Mouse (Mus musculus) embryo, embryonic 10 days (tissue): ENCODE data around the gene Slc39a1.
"Not testable (repeated sequence)": the region's sequence is repeated elsewhere in the genome, so short reads cannot be mapped to it uniquely, and the experiment has no call there.

Experiments used
- DNase-seq: peaks from one replicate; pipeline ENCODE4 v3.0.0-alpha.2; 2015; ENCODE audit warnings: low spot score

Gene Slc39a1

DNA sequence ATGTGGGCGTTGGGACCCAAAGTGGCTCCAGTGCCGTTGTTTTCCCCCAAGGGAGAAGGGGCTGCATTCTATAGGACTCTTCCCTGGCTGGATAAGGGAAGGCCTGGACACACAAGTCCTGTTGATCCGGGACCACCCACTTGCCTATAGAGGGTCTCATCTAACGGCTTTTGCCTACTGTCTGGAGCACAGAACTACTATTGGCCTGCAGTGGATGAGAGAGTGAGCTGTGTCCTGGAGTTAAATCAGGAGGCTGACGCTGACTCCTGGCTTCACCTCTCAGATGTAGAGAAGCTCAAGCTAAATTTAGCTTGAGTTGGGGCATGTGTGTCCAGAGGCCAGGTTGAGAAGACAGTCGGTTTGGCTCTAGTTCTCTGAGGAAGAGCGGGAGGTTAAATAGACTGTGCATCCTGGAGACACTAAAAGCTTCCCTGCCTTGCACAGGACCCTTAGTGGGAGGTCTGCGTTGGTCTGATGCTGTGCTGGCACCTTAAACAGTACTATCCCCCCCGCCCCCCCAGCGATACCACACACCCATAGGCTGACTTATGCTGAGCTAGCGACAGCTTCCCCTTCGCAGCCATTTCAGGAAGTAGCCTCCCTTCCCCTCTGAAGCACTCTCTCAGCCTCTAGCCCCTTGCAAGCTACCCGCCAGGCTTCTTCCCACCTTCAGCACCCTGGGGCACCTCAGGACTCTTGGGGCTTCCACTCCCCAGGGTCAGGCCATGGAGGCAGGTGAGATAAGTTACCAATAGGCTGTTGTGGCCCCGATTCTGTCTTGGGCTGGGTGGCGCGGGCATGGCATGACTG, 18.2 kb downstream of the Slc39a1 start:
- DNase-seq, result no peak

DNA sequence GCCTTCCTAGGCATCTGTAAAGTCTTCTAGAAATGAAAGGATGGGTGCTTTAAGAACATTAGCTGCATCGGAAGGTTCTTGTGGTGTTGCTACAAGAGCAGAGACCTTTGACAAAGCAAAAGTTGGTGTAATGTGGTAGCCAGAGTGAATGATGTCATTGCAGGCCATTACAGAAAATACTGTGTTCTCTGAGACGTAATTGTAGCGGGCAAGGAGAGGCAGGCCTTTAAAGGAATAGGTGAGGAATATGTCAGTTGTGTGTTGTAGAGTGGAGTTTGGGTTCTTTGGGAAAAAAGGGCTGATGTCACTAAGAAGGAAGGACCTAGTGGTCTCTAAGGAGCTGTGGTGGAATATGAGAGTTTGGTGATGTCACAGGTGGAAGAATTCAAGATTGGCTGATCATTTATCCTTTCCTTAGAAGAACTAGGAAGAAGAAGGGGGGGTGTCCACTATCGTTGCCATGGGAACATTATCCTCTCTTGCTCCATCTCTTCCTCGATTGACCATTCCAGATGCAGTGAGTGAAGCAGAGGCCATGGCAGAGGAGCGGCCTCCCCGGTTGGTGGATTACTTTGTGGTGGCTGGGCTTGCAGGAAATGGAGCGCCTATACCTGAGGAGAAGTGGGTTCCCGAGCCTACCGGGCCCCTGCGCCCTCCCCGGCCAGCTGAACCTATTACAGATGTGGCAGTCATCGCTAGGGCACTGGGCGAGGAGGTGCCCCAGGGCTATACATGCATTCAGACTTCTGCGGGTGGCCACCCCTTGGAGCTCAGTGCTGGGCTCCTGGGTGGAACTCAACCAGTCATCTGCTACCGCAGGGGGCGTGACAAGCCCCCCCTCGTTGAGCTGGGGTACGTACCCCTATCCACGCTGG, 19.2 kb downstream of the Slc39a1 start:
- no peak for DNase-seq

DNA sequence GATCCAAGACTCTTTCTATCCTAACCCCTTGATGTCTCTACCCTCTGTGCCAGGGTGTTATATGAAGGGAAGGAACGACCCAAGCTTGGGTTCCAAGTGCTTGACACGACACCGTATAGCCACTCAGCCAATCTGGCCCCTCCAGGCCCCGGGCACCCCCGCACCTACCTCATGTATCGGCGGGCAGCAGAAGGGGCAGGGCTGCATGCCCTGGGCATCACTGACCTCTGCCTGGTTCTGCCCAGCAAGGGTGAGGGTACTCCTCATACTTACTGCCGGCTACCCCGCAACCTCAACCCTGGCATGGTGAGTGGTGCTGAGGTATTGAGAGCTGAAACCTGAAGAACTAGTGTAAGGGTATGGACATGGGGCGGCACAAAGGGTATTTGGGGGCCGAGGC, 20.2 kb downstream of the Slc39a1 start:
- DNase-seq, result no peak

DNA sequence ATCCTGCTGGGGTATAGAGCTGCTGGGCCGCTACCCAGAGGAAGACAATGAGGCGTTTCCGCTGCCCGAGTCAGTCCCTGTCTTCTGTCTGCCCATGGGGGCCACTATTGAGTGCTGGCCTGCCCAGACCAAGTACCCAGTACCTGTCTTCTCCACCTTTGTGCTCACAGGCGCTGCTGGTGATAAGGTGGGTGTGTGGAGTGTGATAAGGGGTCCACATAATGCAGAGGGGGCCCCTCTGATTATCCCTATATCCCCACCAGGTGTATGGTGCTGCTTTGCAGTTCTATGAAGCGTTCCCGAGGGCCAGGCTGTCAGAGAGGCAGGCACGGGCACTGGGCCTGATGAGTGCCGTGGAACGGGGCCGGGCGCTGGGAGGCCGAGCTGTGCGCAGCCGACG, 21.0 kb downstream of the Slc39a1 start:
- DNase-seq, result no peak

DNA sequence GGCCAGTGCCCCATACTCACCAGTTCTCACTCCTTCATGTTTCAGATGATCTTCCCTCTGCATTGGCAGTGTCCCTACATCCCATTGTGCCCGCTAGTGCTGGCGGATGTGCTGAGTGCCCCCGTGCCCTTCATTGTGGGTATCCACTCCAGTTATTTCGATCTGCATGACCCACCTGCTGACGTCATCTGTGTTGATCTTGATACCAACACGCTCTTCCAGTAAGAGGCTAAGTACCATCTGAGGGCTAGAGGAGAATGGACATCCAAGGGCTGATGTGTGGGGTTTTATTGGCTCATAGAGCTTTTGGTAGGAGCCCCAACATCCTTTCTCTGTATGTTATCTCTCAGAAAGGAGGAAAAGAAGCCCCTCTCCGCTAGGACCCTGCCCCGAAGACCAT, 22.8 kb downstream of the Slc39a1 start:
- DNase-seq, result no peak

DNA sequence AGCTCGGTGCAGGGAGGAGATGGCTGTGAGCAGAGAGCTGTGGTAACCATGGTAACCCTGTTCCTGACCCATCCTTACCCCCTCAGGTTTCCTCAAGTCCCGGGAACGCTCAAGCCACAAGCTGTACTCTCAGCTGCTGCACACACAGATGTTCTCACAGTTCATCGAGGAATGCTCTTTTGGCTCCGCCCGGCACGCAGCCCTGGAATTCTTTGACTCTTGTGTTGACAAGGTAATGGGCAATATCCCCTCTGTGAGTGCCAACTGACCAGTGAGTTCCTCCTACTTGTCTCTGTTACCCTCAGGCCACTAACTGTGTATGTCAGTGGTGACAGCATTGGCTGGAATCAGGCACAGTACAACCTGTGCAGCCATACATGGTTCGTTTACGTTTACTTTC, 24.2 kb downstream of the Slc39a1 start:
- DNase-seq, result no peak

DNA sequence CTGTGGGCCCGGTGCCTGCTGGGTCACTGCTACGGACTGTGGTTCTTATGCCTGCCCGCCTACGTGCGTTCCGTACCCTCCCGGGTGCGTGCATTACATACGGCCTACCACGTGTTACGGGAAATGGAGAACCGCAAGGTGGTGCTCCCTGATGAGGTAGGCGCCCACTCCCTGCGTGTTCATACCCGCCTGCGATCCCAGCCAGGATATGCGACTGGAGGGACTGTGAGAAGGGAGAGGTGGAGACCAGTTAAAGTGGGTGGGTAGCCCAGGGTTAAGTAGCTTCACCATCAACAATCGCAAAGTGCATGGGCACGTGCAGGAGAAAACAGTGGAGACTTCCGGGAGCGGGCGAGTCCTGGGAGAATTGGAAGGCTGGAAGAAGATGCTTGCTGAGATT, 25.9 kb downstream of the Slc39a1 start:
- DNase-seq, result no peak

DNA sequence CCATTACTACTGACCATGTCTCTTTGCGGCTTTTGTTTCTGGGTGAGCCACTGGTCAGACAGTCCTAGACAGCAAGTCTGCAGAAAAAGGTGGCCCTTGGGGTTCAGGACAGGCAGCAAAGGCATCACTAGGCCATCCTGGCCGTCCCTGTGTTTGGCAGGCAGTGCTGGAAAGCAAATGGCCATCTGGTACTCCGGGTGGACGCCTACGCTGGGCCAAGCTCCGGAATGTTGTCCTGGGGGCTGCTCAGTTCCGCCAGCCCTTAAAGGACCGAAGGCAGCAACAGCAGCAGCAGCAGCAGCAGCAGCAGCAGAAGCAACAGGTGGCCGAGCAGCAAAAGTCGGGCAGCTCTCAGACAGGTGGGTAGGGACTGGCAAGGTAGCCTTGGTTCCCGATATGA, 27.3 kb downstream of the Slc39a1 start:
- no peak for DNase-seq

DNA sequence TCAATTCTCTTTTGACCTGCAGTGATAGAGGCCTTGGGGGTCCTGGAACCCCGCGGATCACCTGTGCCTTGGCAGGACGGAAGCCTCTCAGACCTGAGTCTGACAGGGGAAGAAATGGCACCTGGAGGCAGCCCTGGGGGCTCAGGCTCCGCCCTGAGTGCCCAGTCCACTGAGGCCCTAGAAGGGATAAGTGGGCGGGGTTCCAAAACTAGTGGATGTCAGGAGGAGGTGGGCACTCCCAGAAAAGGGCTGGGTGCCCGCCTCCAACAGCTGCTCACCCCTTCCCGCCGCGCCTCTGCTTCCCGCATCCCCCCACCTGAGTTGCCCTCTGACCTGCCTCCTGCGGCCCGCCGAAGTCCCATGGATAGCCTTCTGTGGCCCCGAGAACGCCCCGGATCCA, 28.9 kb downstream of the Slc39a1 start:
- DNase-seq, result no peak

DNA sequence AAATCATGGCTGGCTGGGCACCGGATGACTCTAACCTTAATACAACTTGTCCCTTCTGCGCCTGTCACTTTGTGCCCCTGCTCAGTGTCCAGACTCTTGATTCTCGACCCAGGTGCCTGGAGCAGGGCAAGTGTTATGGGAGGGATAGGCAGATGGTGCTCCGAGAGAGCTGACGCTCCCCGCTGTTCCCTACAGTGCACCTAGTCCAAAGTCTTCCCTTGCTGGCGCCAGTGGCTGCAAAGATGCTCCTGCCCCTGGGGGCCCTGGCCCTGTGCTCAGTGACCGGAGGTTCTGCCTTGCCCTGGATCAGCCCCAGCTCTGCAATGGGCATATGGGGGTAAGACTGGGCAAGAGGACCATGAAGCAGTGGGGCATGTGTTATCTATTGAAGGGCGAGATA, 29.8 kb downstream of the Slc39a1 start:
- no peak for DNase-seq

DNA sequence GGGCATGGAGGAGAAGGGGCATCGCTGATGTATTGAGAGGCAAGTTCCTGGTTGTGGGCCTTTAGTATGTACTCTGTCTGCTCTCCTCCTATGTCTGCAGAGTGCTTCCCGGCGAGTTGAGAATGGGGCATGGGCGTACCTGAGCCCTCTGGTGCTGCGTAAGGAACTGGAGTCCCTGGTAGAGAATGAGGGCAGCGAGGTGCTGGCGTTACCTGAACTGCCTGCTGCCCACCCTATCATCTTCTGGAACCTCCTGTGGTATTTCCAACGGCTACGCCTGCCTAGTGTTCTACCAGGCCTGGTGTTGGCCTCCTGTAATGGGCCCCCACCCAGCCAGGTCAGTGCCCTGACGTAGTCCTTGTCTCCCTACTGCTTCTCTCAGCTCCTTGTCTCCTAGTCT, 30.2 kb downstream of the Slc39a1 start:
- no peak for DNase-seq

DNA sequence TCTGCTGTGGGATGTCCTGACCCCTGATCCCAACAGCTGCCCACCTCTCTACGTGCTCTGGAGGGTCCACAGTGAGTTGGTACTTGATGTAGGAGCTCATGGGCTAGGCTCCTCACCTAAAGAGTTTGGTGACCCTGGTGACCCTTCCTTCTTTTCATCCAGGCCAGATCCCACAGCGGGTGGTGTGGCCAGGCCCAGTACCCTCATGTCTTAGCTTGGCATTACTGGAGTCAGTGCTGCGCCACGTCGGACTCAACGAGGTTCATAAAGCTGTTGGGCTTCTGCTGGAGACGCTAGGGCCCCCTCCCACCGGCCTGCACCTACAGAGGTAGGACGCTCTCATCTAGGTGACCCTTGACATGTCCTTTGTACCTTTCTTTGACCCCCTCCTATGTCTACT, 31.2 kb downstream of the Slc39a1 start:
- DNase-seq, result no peak

DNA sequence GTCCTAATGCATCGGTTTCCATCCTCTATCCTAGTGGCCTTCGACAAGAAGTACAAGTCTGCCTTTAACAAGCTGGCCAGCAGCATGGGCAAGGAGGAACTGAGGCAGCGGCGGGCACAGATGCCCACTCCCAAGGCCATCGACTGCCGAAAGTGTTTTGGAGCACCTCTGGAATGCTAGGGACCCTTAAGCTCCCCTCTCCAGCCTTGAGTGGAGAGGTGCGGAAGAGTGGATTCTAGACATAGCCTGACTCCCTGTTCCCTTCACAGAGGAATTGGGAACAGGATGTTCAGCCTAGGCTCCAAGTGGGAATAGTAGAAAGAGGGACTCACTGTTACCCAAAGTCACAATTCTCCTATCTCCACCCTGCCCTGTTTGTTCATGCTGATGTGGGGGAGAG, 31.8 kb downstream of the Slc39a1 start:
- no peak for DNase-seq

DNA sequence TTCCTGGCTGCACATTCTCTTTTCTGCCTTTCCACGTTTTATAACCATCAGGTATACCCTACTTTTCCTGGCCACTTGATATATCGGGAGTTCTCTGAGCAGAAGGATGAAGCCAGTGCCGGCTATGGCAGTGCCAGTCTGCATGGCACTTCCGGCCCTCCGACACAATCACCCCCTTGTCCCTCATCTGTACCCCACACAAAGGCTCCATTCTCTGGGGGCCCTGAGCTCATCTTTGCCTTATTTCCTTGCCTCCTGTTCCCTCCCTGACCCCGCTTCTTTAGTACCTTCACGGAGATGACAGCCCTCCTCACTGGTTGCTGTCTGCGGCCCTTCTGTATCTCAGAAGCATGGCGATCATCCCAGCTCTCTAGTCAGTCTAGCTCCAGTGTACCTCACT, 32.7 kb downstream of the Slc39a1 start:
- DNase-seq, result no peak

DNA sequence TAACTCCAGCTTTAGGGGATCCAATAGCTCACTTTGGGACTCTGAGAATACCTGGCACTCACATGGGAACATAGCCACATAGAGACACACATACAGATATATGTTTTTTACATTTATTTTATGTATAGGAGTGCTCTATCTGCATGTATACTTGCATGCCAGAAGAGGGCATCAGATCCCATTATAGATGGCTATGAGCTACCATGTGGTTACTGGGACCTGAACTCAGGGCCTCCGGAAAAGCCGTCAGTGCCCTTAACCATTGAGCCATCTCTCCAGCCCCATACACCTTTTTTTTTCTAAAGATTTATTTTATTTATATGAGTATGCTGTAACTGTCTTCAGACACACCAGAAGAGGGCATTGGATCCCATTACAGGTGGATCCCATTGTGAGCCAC, 36.2 kb downstream of the Slc39a1 start:
- no peak for DNase-seq

DNA sequence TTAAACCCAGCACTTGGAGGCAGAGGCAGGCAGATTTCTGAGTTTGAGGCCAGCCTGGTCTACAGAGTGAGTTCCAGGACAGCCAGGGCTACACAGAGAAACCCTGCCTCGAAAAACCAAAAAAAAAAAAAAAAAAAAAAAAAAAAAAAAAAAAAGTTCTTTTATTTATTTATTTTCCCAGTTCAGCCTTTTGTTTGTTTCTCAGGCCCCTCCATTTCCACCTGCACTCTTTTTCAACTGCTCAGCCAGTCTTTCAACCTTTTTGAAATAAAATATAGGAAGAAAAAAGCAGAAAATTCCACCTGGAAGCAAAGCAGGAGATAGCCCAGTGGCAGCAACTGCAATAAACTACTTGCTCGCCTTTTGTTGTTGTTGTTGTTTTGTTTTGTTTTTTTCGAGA, 41.4 kb downstream of the Slc39a1 start:
- not testable (repeated sequence) for DNase-seq

DNA sequence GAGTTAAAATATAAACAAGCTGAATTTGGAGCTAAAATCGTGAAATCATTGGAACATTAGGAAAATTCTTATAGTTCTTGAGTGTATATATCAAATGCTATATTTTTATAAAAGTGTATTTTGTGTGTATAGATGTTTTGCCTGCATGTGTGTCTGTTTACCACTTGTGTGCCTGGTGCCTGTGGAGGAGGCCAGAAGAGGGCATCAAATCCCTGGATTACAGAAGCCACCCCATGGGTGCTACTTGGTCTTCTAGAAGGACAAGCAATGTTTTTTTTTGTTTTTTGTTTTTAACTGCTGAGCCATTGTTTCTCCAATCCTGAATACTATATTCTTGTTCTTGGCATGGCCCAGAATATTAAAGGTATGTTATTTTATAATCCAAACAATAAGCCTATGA, 42.6 kb downstream of the Slc39a1 start:
- DNase-seq, result no peak

DNA sequence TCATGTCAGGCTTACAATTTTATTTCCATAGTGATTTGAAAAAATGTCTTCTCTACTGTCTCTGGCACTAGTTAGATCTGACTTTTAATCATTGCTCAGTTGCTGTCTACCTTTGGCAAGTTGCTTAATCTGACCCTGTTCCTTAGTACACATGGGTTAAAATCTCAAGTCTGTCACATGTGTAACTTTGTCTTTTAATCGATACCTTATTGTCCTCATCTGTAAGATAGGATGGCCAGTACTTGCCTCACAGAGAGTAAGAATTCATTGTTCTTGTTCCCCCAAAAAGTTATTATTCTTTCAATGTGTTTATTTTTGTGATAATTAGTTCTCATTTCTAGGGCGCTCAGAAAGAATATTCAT, 44.0 kb downstream of the Slc39a1 start:
- DNase-seq, result no peak

DNA sequence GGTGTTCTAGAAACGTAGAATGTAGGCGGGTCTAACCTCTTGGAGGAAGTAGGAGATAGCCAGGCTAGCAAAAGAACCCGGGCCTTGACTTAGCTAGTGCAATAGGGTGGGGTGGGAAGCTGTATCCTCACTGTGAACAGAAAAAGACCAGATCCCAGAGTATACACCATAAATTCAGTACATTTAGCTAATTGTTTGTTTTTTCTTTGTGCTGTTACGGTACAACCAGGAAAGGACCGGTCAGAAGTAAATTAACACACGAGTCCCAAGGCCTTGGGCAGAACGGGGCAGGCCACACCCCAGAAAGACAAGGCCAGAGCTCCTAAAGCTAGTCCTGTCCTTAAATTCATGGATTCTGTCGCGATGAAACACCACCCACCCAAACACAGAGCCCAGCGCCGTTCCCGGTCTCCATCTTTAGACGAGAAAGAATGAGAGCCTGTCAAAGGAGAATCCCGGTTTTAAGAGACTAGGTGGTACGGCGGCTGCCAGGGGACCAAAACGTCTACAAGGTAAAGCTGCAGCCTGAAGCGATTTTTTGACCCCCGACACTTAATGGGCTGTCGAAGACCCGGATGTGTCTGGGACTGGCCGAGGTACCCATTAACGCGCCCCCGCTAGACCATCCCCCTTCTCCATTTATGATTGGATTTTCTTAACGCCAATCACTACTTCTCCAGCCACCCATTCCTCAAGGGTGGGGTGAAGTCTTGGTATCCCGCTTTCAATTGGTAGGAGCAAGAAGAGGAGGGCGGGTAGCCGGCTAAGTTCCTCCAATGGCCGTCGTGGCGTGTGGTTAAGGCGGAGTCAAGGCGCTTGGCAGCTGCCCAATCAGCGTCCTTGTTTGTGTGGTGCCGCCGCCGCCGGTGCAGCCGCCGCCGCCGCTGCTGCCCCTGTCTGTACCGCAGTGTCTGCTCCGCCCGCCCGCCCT, 44.6 kb downstream of the Slc39a1 start, which contains the start of gene Gatad2b:
TSS of gene Gatad2b (plus strand) at position 834 of the 931 bp plus-strand sequence.
- peak; percentile 99 for DNase-seq

DNA sequence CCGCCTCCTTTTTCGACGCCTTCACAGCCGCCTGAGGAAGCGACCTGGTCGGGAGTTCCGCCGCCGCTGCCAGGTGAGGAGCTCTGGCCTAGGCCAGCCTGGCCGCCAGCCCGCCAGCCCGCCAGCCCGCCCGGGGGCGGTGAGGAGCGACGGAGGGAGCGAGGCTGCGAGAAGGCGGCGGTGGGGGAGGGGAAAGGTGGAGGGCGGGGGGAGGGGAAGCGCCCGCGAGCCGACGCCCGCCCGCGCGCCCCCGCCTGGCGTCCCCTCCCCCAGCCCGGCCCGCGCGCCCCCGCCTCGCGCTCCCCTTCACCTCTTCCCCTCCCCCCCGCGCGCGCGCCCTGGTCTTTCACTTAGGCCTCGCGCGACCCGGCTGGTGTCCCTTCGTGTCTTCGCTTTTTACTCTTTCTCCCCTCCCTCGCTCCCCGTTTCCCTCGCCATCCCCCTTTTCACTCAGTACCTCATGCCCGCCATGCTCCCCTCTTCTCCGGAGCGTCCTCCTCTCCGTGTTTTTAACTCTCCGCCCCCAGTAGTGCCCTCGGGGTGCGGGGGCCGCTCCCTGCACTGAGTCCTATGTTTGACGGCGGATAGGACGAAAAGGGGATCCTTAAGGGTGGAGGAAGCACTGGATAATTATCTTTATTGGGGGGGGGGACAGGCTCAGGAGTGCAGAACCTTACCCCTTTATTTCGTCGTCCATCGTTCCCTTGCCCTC, 45.5 kb downstream of the Slc39a1 start:
- peak; percentile 82 for DNase-seq

DNA sequence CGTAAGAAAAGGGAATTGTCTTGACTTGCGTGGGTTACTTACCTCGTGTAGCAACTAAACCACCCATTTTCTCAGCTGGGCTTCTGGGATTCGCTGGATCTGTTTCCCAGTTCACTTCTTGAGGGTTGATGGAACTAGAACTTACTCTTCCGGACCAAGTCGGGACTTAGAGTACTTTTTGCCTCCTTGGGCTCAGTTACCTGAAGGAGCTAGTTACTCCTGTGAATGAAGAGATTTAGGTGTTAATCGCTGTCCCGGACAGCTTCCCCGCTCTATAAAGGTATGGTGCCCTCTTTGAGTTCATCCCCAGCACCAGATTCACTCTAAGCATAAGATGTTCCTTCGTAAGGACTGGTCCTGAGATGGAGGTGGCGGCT, 46.1 kb downstream of the Slc39a1 start:
- DNase-seq, result peak; percentile 14

DNA sequence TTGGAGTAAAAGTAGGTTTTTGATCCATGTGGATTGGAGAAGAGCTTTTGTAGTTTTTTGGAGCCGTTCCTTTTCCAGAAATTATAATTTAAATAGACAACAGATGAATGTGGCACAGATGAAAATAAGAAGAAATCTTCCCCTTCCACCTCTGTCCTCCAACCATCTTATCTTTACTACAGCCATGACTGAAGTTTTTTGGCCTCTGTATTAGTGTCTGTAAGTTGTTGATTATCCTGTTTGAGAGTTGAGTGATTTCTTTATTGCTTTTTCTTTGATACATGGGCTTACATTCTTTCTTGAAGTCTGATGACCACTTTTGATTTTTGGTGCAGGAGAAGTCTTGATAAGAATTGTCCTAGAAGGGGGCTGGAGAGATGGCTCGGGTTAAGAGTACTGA, 46.7 kb downstream of the Slc39a1 start:
- DNase-seq, result no peak
